Mouse (Mus musculus) CD4-positive, CD25-positive, alpha-beta regulatory T cell, adult 4 months (primary cell): ENCODE measurements around the gene Actn4. TPM values are rescaled to one million over a fixed set of nuclear protein-coding genes. Genes with fewer than 3 reads are reported as not detected.

Experiments
- polyA plus RNA-seq, 2 experiments: library from polyadenylated mRNA; unstranded; fragments of 100-300 nt; shearing (Covaris generic); gene quantifications; one replicate each; pipeline ENCODE4 v1.2.1; 2017

The Actn4 gene
- polyA plus RNA-seq, 2 experiments from 2014 or later = 82.6 to 106 TPM

Other genes starting within 250 kb of the Actn4 start
- 10 to 100 TPM in 1 of 2 experiments, 1 to 10 TPM in 1; 9.8 to 15.6 TPM for gene Fbxo17, start 245.5 kb downstream of the Actn4 start, polyA plus RNA-seq
- 10 to 100 TPM; 66.3 to 68.5 TPM for gene Mrps12, start 220.5 kb downstream of the Actn4 start, polyA plus RNA-seq
- gene Sars2, start 220.3 kb downstream of the Actn4 start, polyA plus RNA-seq = 10 to 100 TPM in 1 of 2 experiments, 1 to 10 TPM in 1; 8.5 to 11.7 TPM
- gene Ccer2, start 206.2 kb downstream of the Actn4 start, polyA plus RNA-seq = not detected
- 100 to 1,000 TPM in 1 of 2 experiments, 10 to 100 TPM in 1; 96.8 to 128 TPM for gene Sirt2, start 195.6 kb downstream of the Actn4 start, polyA plus RNA-seq
- gene Nfkbib, start 194.8 kb downstream of the Actn4 start, polyA plus RNA-seq = 10 to 100 TPM; 54.3 to 56.8 TPM
- gene Rinl, start 173.4 kb downstream of the Actn4 start, polyA plus RNA-seq = 100 to 1,000 TPM; 197 to 273 TPM
- 100 to 1,000 TPM; 181 to 326 TPM for gene Hnrnpl, start 153.8 kb downstream of the Actn4 start, polyA plus RNA-seq
- 100 to 1,000 TPM; 198 to 237 TPM for gene Ech1, start 137.1 kb downstream of the Actn4 start, polyA plus RNA-seq
- gene Lgals4, start 128.5 kb downstream of the Actn4 start, polyA plus RNA-seq = 10 to 100 TPM; 28.0 to 57.1 TPM
- 1 to 10 TPM; 1.1 to 1.6 TPM for gene Lgals7, start 98.5 kb downstream of the Actn4 start, polyA plus RNA-seq
- not detected for gene Capn12, start 80.9 kb downstream of the Actn4 start, polyA plus RNA-seq
- gene Eif3k, start 19.5 kb upstream of the Actn4 start, polyA plus RNA-seq = 100 to 1,000 TPM; 656 to 763 TPM
- gene Map4k1, start 19.7 kb upstream of the Actn4 start, polyA plus RNA-seq = 100 to 1,000 TPM in 1 of 2 experiments, 10 to 100 TPM in 1; 93.7 to 171 TPM
- under 1 TPM in 1 of 2 experiments, not detected in 1; 0.05 TPM for gene Ryr1, start 162.8 kb upstream of the Actn4 start, polyA plus RNA-seq
- 1 to 10 TPM; 1.1 to 3.2 TPM for gene Rasgrp4, start 172.5 kb upstream of the Actn4 start, polyA plus RNA-seq
- 1 to 10 TPM; 8.3 to 9.4 TPM for gene Fam98c, start 193.9 kb upstream of the Actn4 start, polyA plus RNA-seq
- not detected for gene Ggn, start 207.9 kb upstream of the Actn4 start, polyA plus RNA-seq
- gene Spred3, start 208.1 kb upstream of the Actn4 start, polyA plus RNA-seq = under 1 TPM in 1 of 2 experiments, not detected in 1; 0.42 TPM
- gene Psmd8, start 218.4 kb upstream of the Actn4 start, polyA plus RNA-seq = 100 to 1,000 TPM; 163 to 175 TPM